Mouse (Mus musculus): ENCODE data around the gene Hmga1. TPM values are rescaled to one million over a fixed set of nuclear protein-coding genes. Genes with fewer than 3 reads are reported as not detected.

Hmga1 gene
- total and polyA plus RNA-seq, 3 experiments, result 131 to 1,702 (median 270) TPM

- H3K4me1 ChIP-seq (ENCODE audit: insufficient read depth, low read depth, low read length), result peaks cover 5% of the 10 kb centered on the region
- no peaks in the 10 kb centered on the region for H3K36me3 ChIP-seq (replicated peaks)
- H3K27me3 ChIP-seq (ENCODE audit: insufficient read depth, low read length), result peaks cover 8% of the 10 kb centered on the region; the same call in 1 of the 2 replicates
- H3K9me3 ChIP-seq (replicated peaks), result peaks cover 14% of the 10 kb centered on the region
- no peak overlapping the region for H3K4me3 ChIP-seq (ENCODE audit: low read depth, low read length)
- TF ChIP-seq POLR2AphosphoS5 (IDR thresholded peaks at IDR 0.05; ENCODE audit: insufficient replicate concordance, low read depth, low read length) (no peak), GATA1 (IDR thresholded peaks at IDR 0.05; ENCODE audit: borderline replicate concordance, low read length) (no peak), GATA2 (IDR thresholded peaks at IDR 0.05; ENCODE audit: borderline replicate concordance, low read depth, low read length) (no peak), CTCF (IDR thresholded peaks at IDR 0.05; ENCODE audit: low read depth, low read length) (no peak), TAL1 (conservative IDR thresholded peaks at IDR 0.05; ENCODE audit: low read depth, low read length) (no peak)
- DNase-seq (ENCODE audit: low spot score) (no peak), ATAC-seq (ENCODE audit: extremely low read depth, insufficient number of reproducible peaks, low FRiP score, poor library complexity, severe bottlenecking) (no peak)
These were observed 29.1 kb upstream of the Hmga1 start for GRCm38 (mm10) chr17:27527188-27527587.

GRCm38 (mm10) chr17:27528030-27528429, 28.3 kb upstream of the Hmga1 start:
- Histone ChIP-seq H3K27me3 (ENCODE audit: insufficient read depth, low read length) (peaks cover 8% of the 10 kb centered on the region; the same call in 1 of the 2 replicates), H3K4me1 (ENCODE audit: insufficient read depth, low read depth, low read length) (peaks cover 5% of the 10 kb centered on the region), H3K36me3 (replicated peaks) (no peaks in the 10 kb centered on the region), H3K9me3 (replicated peaks) (peaks cover 14% of the 10 kb centered on the region), H3K4me3 (ENCODE audit: low read depth, low read length) (no peak overlapping the region)
- ATAC-seq (ENCODE audit: extremely low read depth, insufficient number of reproducible peaks, low FRiP score, poor library complexity, severe bottlenecking) (no peak), DNase-seq (ENCODE audit: low spot score) (no peak)
- TF ChIP-seq GATA1 (IDR thresholded peaks at IDR 0.05; ENCODE audit: borderline replicate concordance, low read length) (no peak), POLR2AphosphoS5 (IDR thresholded peaks at IDR 0.05; ENCODE audit: insufficient replicate concordance, low read depth, low read length) (no peak), GATA2 (IDR thresholded peaks at IDR 0.05; ENCODE audit: borderline replicate concordance, low read depth, low read length) (no peak)

- peaks cover 5% of the 10 kb centered on the region for H3K4me1 ChIP-seq (ENCODE audit: insufficient read depth, low read depth, low read length)
These were observed 27.5 kb upstream of the Hmga1 start for GRCm38 (mm10) chr17:27528767-27529166.

GRCm38 (mm10) chr17:27532095-27532494, 24.2 kb upstream of the Hmga1 start:
- peaks cover 8% of the 10 kb centered on the region for H3K27me3 ChIP-seq (ENCODE audit: insufficient read depth, low read length)
- no peak for TF ChIP-seq GATA2 (IDR thresholded peaks at IDR 0.05; ENCODE audit: borderline replicate concordance, low read depth, low read length)
- no peak for TF ChIP-seq TAL1 (conservative IDR thresholded peaks at IDR 0.05; ENCODE audit: low read depth, low read length)
- no peak for TF ChIP-seq GATA1 (IDR thresholded peaks at IDR 0.05; ENCODE audit: borderline replicate concordance, low read length)
- TF ChIP-seq CTCF (IDR thresholded peaks at IDR 0.05; ENCODE audit: low read depth, low read length), result no peak
- no peak for TF ChIP-seq POLR2AphosphoS5 (IDR thresholded peaks at IDR 0.05; ENCODE audit: insufficient replicate concordance, low read depth, low read length)
- H3K9me3 ChIP-seq (replicated peaks), result peaks cover 14% of the 10 kb centered on the region
- H3K4me1 ChIP-seq (ENCODE audit: insufficient read depth, low read depth, low read length), result peaks cover 13% of the 10 kb centered on the region
- no peak overlapping the region for H3K4me3 ChIP-seq (ENCODE audit: low read depth, low read length)
- H3K36me3 ChIP-seq (replicated peaks), result no peaks in the 10 kb centered on the region
- ATAC-seq (ENCODE audit: extremely low read depth, insufficient number of reproducible peaks, low FRiP score, poor library complexity, severe bottlenecking), result no peak
- no peak for DNase-seq (ENCODE audit: low spot score)

More at GRCm38 (mm10) chr17:27528767-27529166, 27.5 kb upstream of the Hmga1 start:
- Histone ChIP-seq H3K27me3 (ENCODE audit: insufficient read depth, low read length) (peaks cover 8% of the 10 kb centered on the region; the same call in 1 of the 2 replicates), H3K36me3 (replicated peaks) (no peaks in the 10 kb centered on the region), H3K4me3 (ENCODE audit: low read depth, low read length) (no peak overlapping the region), H3K9me3 (replicated peaks) (peaks cover 14% of the 10 kb centered on the region)
- TF ChIP-seq GATA2 (IDR thresholded peaks at IDR 0.05; ENCODE audit: borderline replicate concordance, low read depth, low read length) (no peak), GATA1 (IDR thresholded peaks at IDR 0.05; ENCODE audit: borderline replicate concordance, low read length) (no peak), POLR2AphosphoS5 (IDR thresholded peaks at IDR 0.05; ENCODE audit: insufficient replicate concordance, low read depth, low read length) (no peak)
- DNase-seq (ENCODE audit: low spot score) (no peak), ATAC-seq (ENCODE audit: extremely low read depth, insufficient number of reproducible peaks, low FRiP score, poor library complexity, severe bottlenecking) (no peak)

GRCm38 (mm10) chr17:27533354-27533753, 22.9 kb upstream of the Hmga1 start:
- DNase-seq (ENCODE audit: low spot score) (no peak), ATAC-seq (ENCODE audit: extremely low read depth, insufficient number of reproducible peaks, low FRiP score, poor library complexity, severe bottlenecking) (no peak)
- Histone ChIP-seq H3K9me3 (replicated peaks) (peaks cover 14% of the 10 kb centered on the region), H3K27me3 (ENCODE audit: insufficient read depth, low read length) (peaks cover 13% of the 10 kb centered on the region), H3K4me3 (ENCODE audit: low read depth, low read length) (no peak overlapping the region), H3K36me3 (replicated peaks) (no peaks in the 10 kb centered on the region), H3K4me1 (ENCODE audit: insufficient read depth, low read depth, low read length) (peaks cover 10% of the 10 kb centered on the region)
- TF ChIP-seq GATA2 (IDR thresholded peaks at IDR 0.05; ENCODE audit: borderline replicate concordance, low read depth, low read length), result no peak
- no peak for TF ChIP-seq POLR2AphosphoS5 (IDR thresholded peaks at IDR 0.05; ENCODE audit: insufficient replicate concordance, low read depth, low read length)
- no peak for TF ChIP-seq TAL1 (conservative IDR thresholded peaks at IDR 0.05; ENCODE audit: low read depth, low read length)
- TF ChIP-seq CTCF (IDR thresholded peaks at IDR 0.05; ENCODE audit: low read depth, low read length), result no peak
- TF ChIP-seq GATA1 (IDR thresholded peaks at IDR 0.05; ENCODE audit: borderline replicate concordance, low read length), result no peak

GRCm38 (mm10) chr17:27534718-27535117, 21.6 kb upstream of the Hmga1 start:
- H3K4me3 ChIP-seq (ENCODE audit: low read depth, low read length), result no peak overlapping the region
- TF ChIP-seq CTCF (IDR thresholded peaks at IDR 0.05; ENCODE audit: low read depth, low read length), result peak; percentile 100
- TF ChIP-seq POLR2AphosphoS5 (IDR thresholded peaks at IDR 0.05; ENCODE audit: insufficient replicate concordance, low read depth, low read length), result no peak
- TF ChIP-seq TAL1 (conservative IDR thresholded peaks at IDR 0.05; ENCODE audit: low read depth, low read length), result no peak
- TF ChIP-seq GATA2 (IDR thresholded peaks at IDR 0.05; ENCODE audit: borderline replicate concordance, low read depth, low read length), result no peak
- DNase-seq (ENCODE audit: low spot score), result peak; percentile 76

More at GRCm38 (mm10) chr17:27534718-27535117, 21.6 kb upstream of the Hmga1 start:
- no peaks in the 10 kb centered on the region for H3K36me3 ChIP-seq (replicated peaks)
- peaks cover 10% of the 10 kb centered on the region for H3K4me1 ChIP-seq (ENCODE audit: insufficient read depth, low read depth, low read length)
- H3K9me3 ChIP-seq (replicated peaks), result peaks cover 14% of the 10 kb centered on the region
- H3K27me3 ChIP-seq (ENCODE audit: insufficient read depth, low read length), result peaks cover 21% of the 10 kb centered on the region
- peak; percentile 45; the same call in 1 of the 2 replicates for ATAC-seq (ENCODE audit: extremely low read depth, insufficient number of reproducible peaks, low FRiP score, poor library complexity, severe bottlenecking)
